Mouse (Mus musculus) midbrain, embryonic 13.5 days (tissue): ENCODE measurements around the gene Nhlh1. TPM values are rescaled to one million over a fixed set of nuclear protein-coding genes. Genes with fewer than 3 reads are reported as not detected.

Source experiments
- ATAC-seq: fragments of 200-750 bp; cut with Nextera tagmentation; 2 replicates; pipeline ENCODE4 v1.8.0; 2017; ENCODE audit warnings: mild to moderate bottlenecking, moderate TSS enrichment, moderate library complexity
- H3K27ac ChIP-seq: fragments of 300-500 bp; sonication (generic); 2 replicates; pipeline ENCODE4 v1.5.1; 2015; ENCODE audit warnings: inconsistent platforms, mild to moderate bottlenecking, moderate library complexity
- H3K27me3 ChIP-seq: fragments of 300-500 bp; sonication (generic); 2 replicates; pipeline ENCODE4 v1.6.1; 2015; ENCODE audit warnings: mild to moderate bottlenecking, inconsistent platforms
- H3K36me3 ChIP-seq: fragments of 300-500 bp; sonication (generic); 2 replicates; pipeline ENCODE4 v1.6.1; 2015; ENCODE audit warnings: mild to moderate bottlenecking, inconsistent platforms
- H3K4me1 ChIP-seq: fragments of 300-500 bp; sonication (generic); replicated peaks from 2 replicates; pipeline ENCODE4 v1.6.1; 2015; ENCODE audit warnings: inconsistent platforms
- H3K4me2 ChIP-seq: fragments of 300-500 bp; sonication (generic); replicated peaks from 2 replicates; pipeline ENCODE4 v1.6.1; 2015; ENCODE audit warnings: moderate library complexity, mild to moderate bottlenecking, inconsistent platforms
- H3K4me3 ChIP-seq: fragments of 300-500 bp; sonication (generic); replicated peaks from 2 replicates; pipeline ENCODE4 v1.5.1; 2015; ENCODE audit warnings: mild to moderate bottlenecking, inconsistent platforms
- H3K9ac ChIP-seq: fragments of 300-500 bp; sonication (generic); replicated peaks from 2 replicates; pipeline ENCODE4 v1.6.1; 2015; ENCODE audit warnings: mild to moderate bottlenecking, inconsistent platforms
- H3K9me3 ChIP-seq: fragments of 300-500 bp; sonication (generic); 2 replicates; pipeline ENCODE4 v1.6.1; 2016; ENCODE audit warnings: mild to moderate bottlenecking, inconsistent platforms
- WGBS: fragments of 180-500 bp; shearing (Covaris S2); methylation state at CpG from one replicate; pipeline ENCODE4 v1.1.7; 2015; 5-methylcytosine and 5-hydroxymethylcytosine counted together
- polyA plus RNA-seq: library from polyadenylated mRNA; unstranded; fragments of >200 nt; fragmentation: Nextera tagmentation; extraction: Ambion mirVana; gene quantifications from 2 replicates; pipeline ENCODE4 v1.2.1, GENCODE M21; 2015

Nhlh1 gene
- polyA plus RNA-seq, result 7.7 and 8.9 TPM in 2 replicates

DNA sequence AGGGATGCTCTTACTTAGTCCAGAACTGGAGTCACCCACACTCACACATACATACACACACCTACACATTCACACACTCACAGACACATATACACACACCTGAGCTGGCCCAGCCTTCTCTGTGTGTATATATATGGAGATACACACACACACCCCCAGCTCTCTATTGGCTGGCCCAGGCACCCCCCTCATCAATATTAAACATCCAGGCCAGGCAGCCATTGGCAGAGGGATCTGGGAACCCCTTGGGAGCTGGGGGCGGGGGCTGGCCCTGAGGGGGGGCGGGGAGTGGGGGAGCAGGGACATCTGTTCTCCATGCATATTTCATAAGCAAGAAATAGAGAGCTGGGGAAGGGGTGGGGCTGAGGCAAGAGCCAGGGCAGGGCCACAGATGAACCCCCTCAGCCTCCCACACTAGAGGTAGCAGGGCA is at the start of gene Nhlh1:
Gene Nhlh1 (minus strand): TSS at position 83 of the 431 bp plus-strand sequence.
- peaks cover 90% of the 10 kb centered on the region for H3K4me1 ChIP-seq
- WGBS, result 13% methylated on average over 2 of the region's 2 CpGs
- peak within 1 kb of the TSS; percentile 81 for H3K27ac ChIP-seq
- no peaks in the 10 kb centered on the region for H3K36me3 ChIP-seq
- no peaks in the 10 kb centered on the region for H3K9me3 ChIP-seq
- peak; percentile 73 for ATAC-seq
- peak within 1 kb of the TSS; percentile 49 for H3K4me3 ChIP-seq
- H3K9ac ChIP-seq, result peak within 1 kb of the TSS; percentile 29
- H3K27me3 ChIP-seq, result peaks cover 12% of the 10 kb centered on the region; the same call in 1 of the 2 replicates
- H3K4me2 ChIP-seq, result peak within 1 kb of the TSS; percentile 81

DNA sequence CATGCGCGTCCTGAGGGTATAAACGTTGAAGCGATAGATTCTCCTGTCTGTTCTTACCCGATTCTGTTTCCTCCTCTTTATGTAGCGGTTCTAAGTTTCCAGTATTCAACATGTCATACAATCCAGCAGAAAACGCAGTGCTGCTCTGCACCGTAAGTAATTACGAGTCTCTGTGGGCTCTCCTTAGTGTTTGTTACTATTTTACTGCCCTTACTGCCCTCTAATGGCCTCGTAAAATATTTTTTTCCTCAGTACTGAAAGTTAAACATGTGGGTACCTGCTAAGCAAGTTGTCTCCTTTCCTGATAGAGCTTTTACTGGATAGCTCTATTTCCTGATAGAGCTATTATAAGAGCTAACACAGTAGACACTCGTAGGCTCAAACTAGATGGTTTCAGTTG is 47.7 kb upstream of the Nhlh1 start:
- Histone ChIP-seq H3K9ac (no peak overlapping the region), H3K36me3 (peaks cover 93% of the 10 kb centered on the region), H3K4me2 (no peak overlapping the region), H3K4me3 (no peak overlapping the region), H3K27me3 (no peaks in the 10 kb centered on the region), H3K27ac (no peak overlapping the region), H3K9me3 (no peaks in the 10 kb centered on the region), H3K4me1 (no peaks in the 10 kb centered on the region)
- ATAC-seq, result no peak
- 85% methylated on average over 11 of the region's 11 CpGs for WGBS

DNA sequence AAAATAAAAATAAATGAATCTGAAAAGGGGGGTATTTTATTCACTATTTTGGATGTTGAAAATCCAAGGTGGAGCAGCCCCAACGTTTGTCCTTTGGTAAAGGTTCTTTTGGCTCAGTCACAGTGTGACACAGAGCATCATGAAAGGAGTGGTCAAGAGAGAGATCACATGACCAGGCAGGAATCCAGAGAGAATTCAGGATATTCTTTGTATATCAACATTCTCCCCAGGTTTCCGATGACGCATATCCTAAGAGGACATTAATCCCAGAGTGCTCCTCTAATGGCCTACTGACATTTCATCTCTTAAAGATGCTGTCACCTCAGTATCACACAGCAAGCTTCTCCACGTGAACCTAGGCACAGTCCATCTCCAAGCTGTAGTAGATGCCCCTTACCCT is 46.2 kb upstream of the Nhlh1 start:
- no peaks in the 10 kb centered on the region for H3K27me3 ChIP-seq
- no peaks in the 10 kb centered on the region for H3K9me3 ChIP-seq
- H3K4me1 ChIP-seq, result no peaks in the 10 kb centered on the region
- WGBS, result 90% methylated on average over 4 of the region's 4 CpGs
- H3K36me3 ChIP-seq, result peaks cover 87% of the 10 kb centered on the region
- ATAC-seq, result no peak
- H3K9ac ChIP-seq, result no peak overlapping the region
- H3K4me3 ChIP-seq, result no peak overlapping the region
- no peak overlapping the region for H3K4me2 ChIP-seq
- H3K27ac ChIP-seq, result no peak overlapping the region

DNA sequence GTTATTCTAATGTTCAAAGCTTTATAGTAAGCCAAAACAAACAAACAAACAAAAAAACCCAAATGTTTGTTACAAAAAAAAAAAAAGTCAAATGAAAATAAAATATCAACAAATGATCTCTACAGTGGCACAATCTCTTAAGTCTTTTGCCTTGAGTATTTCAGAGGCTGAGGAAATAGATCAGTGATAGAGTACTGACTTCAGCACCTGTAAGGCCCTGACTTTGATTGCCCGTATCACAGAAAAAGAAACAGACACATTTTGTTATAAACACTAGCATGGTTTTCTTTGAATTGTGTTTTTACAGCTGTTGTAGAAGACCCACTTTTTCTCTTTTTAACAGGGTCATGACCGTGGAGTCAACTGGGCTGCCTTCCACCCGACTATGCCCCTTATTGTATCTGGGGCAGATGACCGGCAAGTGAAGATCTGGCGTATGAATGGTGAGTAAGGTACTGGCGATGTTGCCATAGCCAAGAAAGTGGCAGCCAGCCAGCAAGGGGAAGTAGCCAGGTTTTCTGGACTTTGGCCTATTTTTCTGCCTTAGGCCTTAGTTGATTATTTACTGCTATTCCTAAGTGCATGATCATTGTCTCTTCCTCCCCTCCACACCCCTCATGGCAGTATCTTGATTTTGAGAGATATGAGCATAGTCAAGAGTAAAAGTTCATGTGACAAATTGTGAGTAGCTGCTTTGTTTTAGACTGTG is 42.1 kb upstream of the Nhlh1 start:
- H3K27ac ChIP-seq, result no peak overlapping the region
- H3K4me2 ChIP-seq, result no peak overlapping the region
- H3K27me3 ChIP-seq, result no peaks in the 10 kb centered on the region
- no peak overlapping the region for H3K4me3 ChIP-seq
- peaks cover 72% of the 10 kb centered on the region for H3K36me3 ChIP-seq
- H3K9ac ChIP-seq, result no peak overlapping the region
- 86% methylated on average over 6 of the region's 6 CpGs for WGBS
- H3K4me1 ChIP-seq, result peaks cover 7% of the 10 kb centered on the region
- no peak for ATAC-seq
- no peaks in the 10 kb centered on the region for H3K9me3 ChIP-seq

DNA sequence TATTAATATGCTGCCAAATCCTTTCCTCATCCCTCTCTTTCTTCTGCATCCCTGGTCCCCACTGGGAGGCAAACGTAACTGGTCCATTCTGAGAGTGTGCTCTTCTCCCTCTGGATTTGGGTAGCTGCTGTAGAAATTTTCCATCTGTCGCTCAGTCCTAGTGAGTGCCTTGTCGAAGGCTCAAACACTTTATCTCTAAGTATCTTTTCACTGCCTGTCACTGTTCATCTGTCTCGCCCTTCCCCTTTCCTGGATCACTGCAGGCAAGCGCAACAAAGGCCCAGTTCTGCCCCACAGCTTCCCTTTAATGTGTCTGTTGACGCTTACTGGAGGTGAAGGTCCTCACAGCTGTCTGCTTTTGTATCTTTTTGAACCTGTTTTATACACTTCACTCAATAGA is 37.8 kb upstream of the Nhlh1 start:
- Histone ChIP-seq H3K27ac (peak overlapping the region; percentile 45; the same call in 1 of the 2 replicates), H3K4me1 (peaks cover 11% of the 10 kb centered on the region), H3K4me2 (no peak overlapping the region), H3K9ac (no peak overlapping the region), H3K36me3 (peaks cover 70% of the 10 kb centered on the region), H3K27me3 (no peaks in the 10 kb centered on the region), H3K4me3 (no peak overlapping the region), H3K9me3 (no peaks in the 10 kb centered on the region)
- 26% methylated on average over 6 of the region's 6 CpGs for WGBS
- ATAC-seq, result peak; percentile 83

DNA sequence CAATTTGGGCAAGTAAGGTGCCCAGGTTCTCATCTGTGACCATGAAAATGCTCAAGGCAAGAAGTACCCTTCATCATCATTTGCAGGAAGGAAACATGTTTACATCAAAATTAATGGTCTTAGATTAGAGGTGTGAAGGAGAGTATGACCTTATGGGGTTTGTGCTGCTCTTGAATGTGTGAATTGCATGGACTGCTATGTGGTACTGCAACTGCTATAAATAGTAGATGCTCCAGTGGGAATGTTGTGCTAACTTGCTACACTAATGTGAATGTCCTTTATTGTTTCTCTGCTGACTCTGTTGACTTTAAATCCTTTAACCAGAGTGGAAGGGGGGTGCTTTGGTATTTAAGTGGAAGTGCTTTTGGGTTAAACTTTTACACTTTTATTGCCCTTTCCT is 36.9 kb upstream of the Nhlh1 start:
- H3K9me3 ChIP-seq, result no peaks in the 10 kb centered on the region
- no peak overlapping the region for H3K9ac ChIP-seq
- H3K36me3 ChIP-seq, result peaks cover 73% of the 10 kb centered on the region
- no peaks in the 10 kb centered on the region for H3K27me3 ChIP-seq
- H3K4me3 ChIP-seq, result no peak overlapping the region
- no peak overlapping the region for H3K27ac ChIP-seq
- H3K4me2 ChIP-seq, result no peak overlapping the region
- peaks cover 11% of the 10 kb centered on the region for H3K4me1 ChIP-seq
- ATAC-seq, result no peak

DNA sequence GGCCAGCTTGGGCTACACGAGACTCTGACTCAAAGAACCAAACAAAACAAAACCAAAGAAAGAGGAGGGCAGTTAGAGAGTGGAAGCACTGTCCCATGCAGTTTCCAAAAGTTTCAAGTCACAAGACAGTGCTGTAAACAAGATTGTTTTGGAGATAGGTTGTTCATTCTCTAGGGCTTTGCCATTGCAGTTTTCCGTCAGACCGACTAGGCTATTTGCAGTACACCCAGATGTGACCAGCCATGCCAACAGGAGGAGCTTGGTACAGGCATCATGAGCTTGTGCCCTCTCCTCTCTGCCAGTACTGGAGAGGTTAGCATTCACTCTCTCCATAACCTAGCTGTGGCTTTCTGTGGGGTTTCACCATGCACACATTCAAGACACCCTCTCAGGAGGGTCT is 36.1 kb upstream of the Nhlh1 start:
- Histone ChIP-seq H3K27ac (no peak overlapping the region), H3K4me1 (peaks cover 11% of the 10 kb centered on the region), H3K27me3 (no peaks in the 10 kb centered on the region), H3K9me3 (no peaks in the 10 kb centered on the region), H3K4me2 (no peak overlapping the region), H3K4me3 (no peak overlapping the region), H3K36me3 (peaks cover 77% of the 10 kb centered on the region), H3K9ac (no peak overlapping the region)
- ATAC-seq, result no peak
- 55% methylated on average over 3 of the region's 3 CpGs for WGBS

DNA sequence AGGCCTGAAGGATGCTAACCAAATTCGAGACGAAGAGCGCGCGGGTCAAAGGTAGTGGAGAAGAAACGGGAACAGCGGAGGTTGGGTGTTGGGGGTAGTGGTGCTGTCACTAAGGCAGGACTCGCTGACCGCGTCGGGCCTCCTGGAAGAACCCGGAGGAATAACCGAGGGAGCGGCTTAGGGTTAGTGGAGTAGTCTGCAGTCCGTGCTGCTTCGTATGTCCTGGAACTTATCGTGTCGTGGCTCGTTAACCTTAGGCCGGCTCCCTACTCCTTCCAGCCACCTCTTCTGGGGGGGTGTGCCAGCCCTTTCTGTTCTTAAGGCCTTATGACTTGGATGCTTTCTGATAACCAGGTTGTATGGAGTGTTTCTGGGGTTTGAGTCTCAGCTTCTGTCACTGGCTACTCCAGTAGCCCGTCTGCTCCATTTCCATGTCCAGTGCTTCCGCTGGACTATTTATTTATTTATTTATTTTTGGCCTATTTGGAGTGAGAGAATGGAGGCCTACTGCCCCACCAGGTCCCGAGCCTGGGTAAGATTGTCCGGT is 25.6 kb upstream of the Nhlh1 start:
- H3K36me3 ChIP-seq, result peaks cover 24% of the 10 kb centered on the region
- peak overlapping the region; percentile 83 for H3K9ac ChIP-seq
- ATAC-seq, result peak; percentile 90
- no peaks in the 10 kb centered on the region for H3K27me3 ChIP-seq
- H3K4me2 ChIP-seq, result peak overlapping the region; percentile 88
- no peaks in the 10 kb centered on the region for H3K9me3 ChIP-seq
- H3K27ac ChIP-seq, result peak overlapping the region; percentile 62
- WGBS, result 4% methylated on average over 24 of the region's 24 CpGs
- H3K4me3 ChIP-seq, result peak overlapping the region; percentile 71
- peaks cover 33% of the 10 kb centered on the region for H3K4me1 ChIP-seq

DNA sequence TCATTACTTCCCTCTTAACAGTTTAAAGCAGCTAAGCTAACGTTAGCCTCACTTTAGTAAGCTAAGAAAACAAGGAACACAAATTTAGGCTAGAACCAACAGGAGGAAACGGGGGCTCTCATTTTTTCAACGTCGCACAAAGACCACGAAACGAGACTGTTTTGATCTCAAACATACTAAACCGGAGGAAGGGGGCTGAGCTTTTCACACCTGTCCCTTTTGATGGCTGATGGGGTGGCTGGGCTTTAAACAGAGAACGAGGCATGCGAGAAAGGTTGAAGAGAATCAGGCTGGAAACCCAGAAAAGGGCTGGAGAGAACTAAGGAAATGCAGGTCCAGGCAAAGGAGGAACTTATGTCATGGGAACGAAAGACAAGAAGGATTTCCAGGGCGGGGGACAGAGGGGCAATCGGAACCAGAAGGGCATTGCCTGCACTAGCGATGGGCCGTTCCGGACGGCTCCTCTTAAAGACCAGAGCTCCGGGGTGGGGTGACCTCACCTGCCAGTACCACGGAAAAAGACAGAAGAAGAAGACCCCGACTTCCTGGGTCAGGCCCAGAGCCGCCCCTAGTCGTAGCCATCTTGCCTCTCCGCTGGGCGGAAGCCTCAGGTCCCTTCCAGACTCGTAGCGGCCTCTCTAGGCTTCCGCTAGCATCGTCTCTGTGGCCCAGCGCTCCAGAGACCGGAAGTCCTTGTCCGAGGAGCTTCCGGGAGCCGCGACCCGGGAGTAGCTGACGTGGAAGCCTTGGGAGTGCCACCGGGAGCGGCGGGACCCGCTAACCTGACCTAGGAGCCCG is 24.9 kb upstream of the Nhlh1 start, which contains the start of the genes Copa and Ncstn:
Gene Copa (plus strand): TSS at position 429 of the 798 bp plus-strand sequence.
Gene Ncstn (minus strand): TSS at position 695 of the 798 bp plus-strand sequence.
- Histone ChIP-seq H3K27ac (peak within 1 kb of the TSS; percentile 85), H3K4me1 (peaks cover 33% of the 10 kb centered on the region), H3K4me3 (peak within 1 kb of the TSS; percentile 71), H3K36me3 (peaks cover 29% of the 10 kb centered on the region), H3K4me2 (peak within 1 kb of the TSS; percentile 88), H3K9me3 (no peaks in the 10 kb centered on the region), H3K27me3 (no peaks in the 10 kb centered on the region), H3K9ac (peak within 1 kb of the TSS; percentile 83)
- under 1% methylated on average over 40 of the region's 40 CpGs for WGBS
- peak; percentile 99 for ATAC-seq

DNA sequence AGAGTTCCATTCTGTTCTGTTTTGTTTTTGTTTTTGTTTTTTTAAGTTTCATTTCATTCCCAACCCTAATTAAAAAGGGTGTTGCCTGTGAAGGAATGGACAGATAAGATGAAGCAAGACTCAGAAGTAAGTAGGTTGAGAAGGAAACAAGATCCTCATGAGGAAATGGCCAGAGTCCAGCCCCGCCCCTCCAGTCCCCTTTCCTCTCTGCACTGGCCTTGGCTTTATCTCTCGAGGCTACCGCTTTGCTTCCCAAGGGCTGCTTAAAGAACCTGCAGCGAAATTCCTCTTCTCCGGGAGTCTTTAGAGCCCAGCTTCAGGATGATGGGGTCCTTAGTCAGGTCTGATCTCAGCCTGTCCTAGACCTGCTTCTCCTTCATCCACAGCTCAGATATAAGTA is 20.6 kb upstream of the Nhlh1 start:
- Histone ChIP-seq H3K9ac (no peak overlapping the region), H3K27ac (no peak overlapping the region), H3K4me2 (no peak overlapping the region), H3K9me3 (no peaks in the 10 kb centered on the region), H3K4me3 (no peak overlapping the region), H3K27me3 (no peaks in the 10 kb centered on the region), H3K4me1 (peaks cover 9% of the 10 kb centered on the region), H3K36me3 (peaks cover 65% of the 10 kb centered on the region)
- 87% methylated on average over 5 of the region's 5 CpGs for WGBS
- no peak for ATAC-seq

DNA sequence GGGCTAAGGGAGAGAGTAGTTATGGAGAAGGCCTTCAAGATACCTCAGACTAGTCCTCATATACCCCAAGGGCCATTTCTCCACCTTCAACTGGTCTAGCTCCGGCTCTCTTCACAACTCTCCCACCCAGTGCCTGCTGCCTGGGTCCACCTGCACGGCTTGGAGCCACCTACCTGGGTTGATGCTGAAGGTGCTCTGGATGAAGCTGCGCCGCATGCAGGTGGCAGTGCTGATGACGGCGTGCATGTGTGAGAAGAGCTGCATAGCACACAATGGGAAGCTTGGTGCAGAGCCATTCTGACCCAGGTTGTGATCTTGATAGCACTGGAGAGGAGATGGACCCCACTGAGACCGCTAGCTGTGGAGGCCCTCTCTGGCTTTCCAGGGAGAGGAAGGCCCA is 15.2 kb upstream of the Nhlh1 start:
- 95% methylated on average over 7 of the region's 7 CpGs for WGBS
- Histone ChIP-seq H3K9ac (no peak overlapping the region), H3K4me1 (no peaks in the 10 kb centered on the region), H3K4me3 (no peak overlapping the region), H3K4me2 (no peak overlapping the region), H3K27me3 (no peaks in the 10 kb centered on the region), H3K27ac (no peak overlapping the region), H3K36me3 (peaks cover 92% of the 10 kb centered on the region), H3K9me3 (no peaks in the 10 kb centered on the region)
- ATAC-seq, result no peak

DNA sequence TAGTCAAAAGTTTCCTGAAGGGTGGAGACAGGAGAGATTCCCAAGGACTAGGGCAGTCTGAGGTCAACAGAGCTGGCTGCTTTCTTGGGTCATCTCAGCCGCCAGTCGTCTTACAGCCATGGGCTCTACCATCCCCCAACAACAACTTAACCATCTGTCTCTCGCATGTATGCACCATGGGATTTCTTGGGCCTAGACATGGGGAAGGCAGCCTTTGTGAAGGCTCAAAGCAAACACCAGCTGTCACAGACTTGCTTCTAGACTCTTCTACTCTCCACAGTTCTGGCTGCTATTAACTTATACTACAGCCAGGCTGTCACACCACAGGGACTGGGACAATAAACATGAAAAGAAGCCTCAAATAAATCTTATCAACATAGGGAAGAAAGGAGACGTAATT is 14.2 kb upstream of the Nhlh1 start:
- 64% methylated on average over 4 of the region's 4 CpGs for WGBS
- ATAC-seq, result no peak

More for the DNA sequence above, 14.2 kb upstream of the Nhlh1 start:
- Histone ChIP-seq H3K4me2 (no peak overlapping the region), H3K4me1 (no peaks in the 10 kb centered on the region), H3K27me3 (no peaks in the 10 kb centered on the region), H3K4me3 (no peak overlapping the region), H3K36me3 (peaks cover 100% of the 10 kb centered on the region), H3K27ac (no peak overlapping the region), H3K9ac (no peak overlapping the region), H3K9me3 (no peaks in the 10 kb centered on the region)
